Mouse (Mus musculus) liver, adult 2 months (tissue): ENCODE data around the gene Gm43951.

ENCODE experiments used
- CTCF ChIP-seq: fragments of 200-500 bp; IDR thresholded peaks from 2 replicates; pipeline ENCODE4 v1.5.1; 2011; ENCODE audit warnings: low read depth, low read length, control low read depth
- POLR2A ChIP-seq: fragments of 200-500 bp; IDR thresholded peaks from 2 replicates; pipeline ENCODE4 v1.6.1; 2011; ENCODE audit warnings: low read length, control low read depth; ENCODE audit not compliant: insufficient read depth; ENCODE audit errors: extremely low read depth

DNA sequence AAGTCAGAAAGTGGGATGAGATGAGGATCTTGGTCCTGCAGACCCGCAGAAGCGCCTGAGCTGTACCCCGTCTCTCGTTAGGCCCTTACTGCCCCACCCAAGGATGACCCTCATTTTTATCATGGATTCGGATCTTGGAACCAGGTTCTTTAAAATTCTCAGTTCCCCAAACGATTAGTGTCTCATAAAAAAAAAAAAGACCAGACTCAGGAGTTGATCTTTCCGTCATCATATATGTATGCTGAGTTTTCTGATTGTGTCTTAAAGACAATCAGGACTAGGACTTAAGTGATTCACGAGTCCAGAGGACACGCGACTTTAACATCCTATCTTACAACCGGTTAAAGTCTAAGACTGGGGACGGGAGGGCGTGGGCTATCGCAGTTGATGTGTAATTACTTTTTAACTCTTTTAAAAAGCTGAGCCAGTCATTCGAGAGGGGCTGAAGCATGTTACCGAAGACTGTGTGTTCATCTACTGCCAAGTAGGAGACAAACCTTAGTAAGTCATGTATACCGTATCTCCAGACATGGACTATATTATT lies 1.3 kb upstream of the Gm43951 start:
- no peak for TF ChIP-seq CTCF
- no peak for TF ChIP-seq POLR2A
